Mouse (Mus musculus) G1E-ER4 (cell line): ENCODE results near the gene Dscam. TPM values are rescaled to one million over a fixed set of nuclear protein-coding genes. Genes with fewer than 3 reads are reported as not detected.

ENCODE experiments used
- GATA1 ChIP-seq: IDR thresholded peaks from one replicate; pipeline ENCODE4 v1.8.0; 2012; ENCODE audit warnings: low read length, inconsistent platforms
- polyA plus RNA-seq: library from polyadenylated mRNA; stranded (reverse); fragments of >175 nt; gene quantifications from 2 replicates; pipeline ENCODE4 v1.2.3, GENCODE M21; 2012

Gene Dscam
- polyA plus RNA-seq, 1 experiment: not detected

DNA sequence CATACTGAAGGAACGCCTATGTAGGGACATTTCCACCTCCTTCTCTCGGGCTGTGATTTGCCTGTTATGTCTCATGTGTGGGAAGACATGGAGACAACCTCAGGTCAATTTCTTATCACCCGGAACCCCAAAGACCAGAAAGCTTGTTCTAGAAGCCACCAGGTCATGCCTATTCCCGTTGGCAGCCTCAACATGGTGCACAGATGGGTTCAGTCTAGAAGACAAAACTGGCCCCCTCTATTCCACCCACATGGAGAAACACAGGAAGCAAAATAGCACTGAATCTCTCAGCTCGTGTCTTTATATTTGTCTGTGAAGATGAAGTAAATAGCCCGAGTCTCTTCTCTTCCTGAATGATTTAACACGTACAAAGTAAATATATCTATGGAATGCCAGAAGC, 540.3 kb downstream of the Dscam start:
- no peak for TF ChIP-seq GATA1

DNA sequence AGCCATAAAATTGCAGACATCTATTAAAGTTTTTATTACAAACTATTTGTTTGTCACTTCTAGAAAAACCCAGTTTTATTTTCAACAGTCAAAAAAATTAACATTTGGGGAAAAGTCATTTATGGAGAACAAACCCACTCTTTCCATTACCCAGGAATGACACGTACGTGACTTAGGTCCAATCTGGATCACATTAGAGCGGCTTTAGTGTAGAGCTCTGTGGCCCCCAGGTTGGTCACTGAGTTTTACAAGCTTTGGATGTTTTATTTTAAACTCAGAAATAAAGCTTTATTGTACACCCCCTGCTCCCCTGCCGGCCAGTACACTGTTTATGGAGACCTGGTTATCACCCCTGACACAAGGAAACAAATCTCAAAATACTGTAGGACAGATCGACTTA, 540.9 kb downstream of the Dscam start:
- no peak for TF ChIP-seq GATA1

DNA sequence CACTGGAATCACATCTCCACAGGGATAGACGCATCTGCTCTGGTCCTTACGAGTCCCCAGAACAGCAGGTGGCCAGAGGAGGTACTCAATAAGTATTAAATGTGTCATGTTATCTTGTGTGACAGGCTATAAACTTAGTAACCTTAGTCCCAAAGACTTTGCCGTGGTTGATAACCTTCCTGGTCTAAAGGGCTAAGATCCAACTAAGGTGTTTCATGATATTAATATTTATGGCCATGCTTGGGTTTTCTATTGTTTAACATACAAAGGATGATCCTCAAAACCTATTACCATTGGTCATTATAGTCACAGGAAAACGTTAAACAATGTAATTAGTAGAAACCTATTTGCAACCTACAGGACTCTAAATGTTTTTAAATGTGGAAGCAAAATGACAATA, 545.1 kb downstream of the Dscam start:
- TF ChIP-seq GATA1: no peak

DNA sequence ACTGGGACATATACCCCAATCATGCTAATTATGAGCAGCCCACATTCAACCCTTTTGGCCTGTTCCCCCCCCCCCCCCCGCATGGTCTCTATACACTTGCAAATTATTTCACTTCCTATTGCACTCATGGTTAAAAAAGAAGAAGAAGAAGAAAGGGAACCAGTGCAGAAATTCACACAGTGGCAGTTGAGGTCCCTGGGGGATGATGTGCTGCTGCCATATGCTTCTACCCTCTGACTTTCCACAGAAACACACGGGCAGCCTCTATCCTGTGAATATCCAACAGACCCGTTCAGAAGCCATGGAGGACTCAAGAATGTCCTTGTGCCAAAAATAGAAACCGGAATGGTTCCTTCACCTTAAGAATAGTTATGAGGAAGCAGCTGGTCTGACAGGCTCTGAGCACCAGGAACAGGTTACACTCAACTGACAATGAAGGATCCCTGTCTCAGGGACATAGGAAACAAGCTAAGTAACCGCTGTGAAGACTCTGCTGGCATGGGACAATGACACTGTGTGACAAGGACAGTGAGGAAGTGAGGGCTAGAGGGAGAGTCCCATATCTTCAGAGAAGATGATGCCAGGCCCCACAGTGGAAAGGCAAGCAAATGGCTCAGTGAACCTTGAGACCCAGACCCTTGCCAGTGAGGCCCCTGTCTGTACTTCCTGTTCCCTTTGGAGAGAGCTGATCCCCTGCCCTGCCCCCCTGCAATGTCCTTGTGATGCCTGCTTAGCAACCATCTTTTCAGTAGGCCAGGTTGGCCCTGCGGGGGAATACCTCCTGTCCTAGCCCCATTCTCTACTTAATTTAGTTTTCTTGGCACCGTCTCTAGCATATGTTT, 545.8 kb downstream of the Dscam start:
- no peak for TF ChIP-seq GATA1

DNA sequence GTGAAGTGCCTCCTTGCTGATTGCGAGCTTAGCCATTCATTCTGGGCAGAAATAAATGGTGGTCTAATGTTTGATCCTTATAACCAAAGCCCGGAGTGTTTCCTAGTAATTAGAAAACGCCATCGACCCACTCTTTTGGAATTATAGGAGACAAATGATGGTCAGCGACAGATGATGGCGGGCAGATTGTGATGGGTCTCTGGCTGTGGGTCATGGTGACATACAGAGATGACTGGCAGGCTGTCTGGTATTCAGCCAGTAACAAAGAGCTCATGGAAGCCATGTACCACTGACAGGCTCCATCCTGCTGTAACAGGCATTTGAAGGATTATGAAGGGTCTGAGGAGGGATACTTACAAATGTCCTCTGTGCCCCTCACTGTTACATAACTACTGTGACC, 549.7 kb downstream of the Dscam start:
- TF ChIP-seq GATA1: no peak

DNA sequence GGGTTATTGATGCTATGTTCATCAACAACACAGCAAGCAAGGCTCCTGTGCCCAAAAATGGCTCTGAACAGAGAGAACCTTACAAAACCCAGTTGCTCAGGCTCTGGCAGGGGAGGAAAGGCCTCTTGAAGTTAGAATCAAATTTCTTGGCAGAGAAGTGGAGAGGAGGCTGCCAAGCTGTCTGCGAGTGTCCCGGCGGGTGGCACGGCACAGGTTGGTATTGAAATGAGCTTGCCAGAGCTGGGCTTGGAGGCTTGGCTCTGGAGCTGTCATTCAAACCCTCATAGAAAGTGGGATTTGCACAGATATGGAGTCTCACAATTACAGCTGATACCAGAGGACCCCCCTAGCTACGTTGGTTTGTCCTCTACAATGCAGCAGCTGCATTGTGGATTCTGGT, 550.1 kb downstream of the Dscam start:
- no peak for TF ChIP-seq GATA1

DNA sequence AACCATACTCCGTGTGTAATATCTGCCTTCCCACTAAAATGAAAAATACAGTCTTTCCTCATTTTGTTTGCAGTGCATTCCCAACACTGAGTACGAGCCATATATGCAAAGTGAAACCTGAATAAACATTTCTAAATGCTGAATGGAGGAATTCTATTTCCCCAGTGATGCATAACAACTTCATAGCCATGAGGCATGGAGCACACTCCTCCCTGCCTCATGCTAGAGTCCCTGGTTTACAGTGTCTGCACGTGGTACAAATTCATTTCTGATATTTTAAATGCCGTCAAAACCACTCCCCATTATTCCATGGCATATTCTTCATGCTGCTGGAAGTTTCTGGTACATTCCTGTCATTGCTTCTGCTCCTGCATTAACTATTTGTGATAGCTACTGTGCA, 552.8 kb downstream of the Dscam start:
- TF ChIP-seq GATA1: no peak

DNA sequence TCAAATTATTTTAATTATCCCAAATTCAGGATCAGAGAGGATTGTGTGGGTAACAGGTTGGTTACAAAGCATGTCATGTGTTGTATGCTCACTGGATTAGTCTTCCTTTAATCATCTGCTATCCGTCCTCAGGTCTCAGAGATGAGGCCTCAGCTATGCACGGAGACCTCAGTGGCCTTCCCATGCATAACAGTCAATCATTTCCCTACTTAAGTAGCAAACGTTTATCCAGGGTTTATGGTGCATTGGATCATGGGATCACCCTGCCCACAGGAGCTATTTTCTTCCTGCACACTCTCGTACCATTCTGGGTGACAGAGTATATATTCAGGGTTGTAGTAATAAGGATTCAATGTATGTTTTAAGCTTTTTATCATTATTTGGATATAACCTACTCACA, 557.3 kb downstream of the Dscam start:
- TF ChIP-seq GATA1: no peak

DNA sequence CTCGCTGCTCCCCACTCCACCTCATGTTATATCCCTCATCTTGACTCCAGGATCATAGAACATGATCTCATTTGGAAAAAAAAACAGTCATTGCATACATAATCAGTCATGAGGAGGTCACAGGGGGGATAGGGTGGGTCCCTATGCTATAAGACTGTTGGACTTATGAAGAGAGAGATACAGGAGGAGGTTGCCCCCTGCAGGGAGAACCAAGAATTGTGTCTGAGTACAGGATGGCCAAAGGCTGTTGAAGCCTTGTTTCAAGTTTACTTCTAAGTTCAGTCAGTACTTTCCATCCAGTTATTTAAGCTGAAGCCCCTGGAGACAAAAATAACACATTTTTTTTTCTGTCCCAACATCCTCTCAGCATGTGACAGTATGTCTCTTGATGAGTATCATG, 559.7 kb downstream of the Dscam start:
- no peak for TF ChIP-seq GATA1

DNA sequence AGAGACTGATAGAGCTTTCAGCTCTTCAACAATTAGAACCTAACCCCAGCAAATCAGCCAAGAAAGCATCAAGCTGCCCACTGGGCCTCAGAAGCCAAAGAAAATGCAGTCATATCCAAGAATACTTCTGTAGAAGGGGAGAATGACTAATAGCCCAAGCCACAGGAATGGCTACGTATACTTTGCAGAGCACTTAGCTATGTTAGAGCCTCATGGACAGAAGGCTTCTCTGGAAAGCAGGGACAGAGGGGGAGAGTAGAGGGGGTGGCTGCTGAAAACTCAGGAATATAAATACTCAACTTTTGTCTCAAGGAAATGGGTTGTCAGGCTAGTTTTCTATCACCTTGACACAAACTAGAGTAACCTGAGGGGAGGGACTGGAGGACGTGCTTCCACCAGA, 568.3 kb downstream of the Dscam start:
- no peak for TF ChIP-seq GATA1

DNA sequence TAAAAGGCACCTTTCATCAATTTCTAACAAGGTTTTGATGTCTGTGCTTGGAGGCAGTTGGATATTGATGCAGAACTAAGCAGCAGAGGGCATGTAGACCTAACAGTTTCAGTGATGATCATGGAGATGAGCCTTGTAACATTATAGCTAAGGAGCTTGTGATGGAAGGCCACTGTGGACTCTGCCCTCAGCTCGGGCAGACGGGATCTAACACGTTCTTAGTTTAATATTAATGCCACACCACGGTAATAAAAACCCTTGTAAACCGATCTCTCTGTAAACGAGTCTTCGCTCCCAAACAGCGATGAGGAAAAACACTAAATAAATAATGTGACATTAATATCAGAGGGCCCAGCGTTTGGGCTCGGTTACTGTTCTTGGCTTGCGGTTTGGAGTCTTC, 569.8 kb downstream of the Dscam start:
- no peak for TF ChIP-seq GATA1

DNA sequence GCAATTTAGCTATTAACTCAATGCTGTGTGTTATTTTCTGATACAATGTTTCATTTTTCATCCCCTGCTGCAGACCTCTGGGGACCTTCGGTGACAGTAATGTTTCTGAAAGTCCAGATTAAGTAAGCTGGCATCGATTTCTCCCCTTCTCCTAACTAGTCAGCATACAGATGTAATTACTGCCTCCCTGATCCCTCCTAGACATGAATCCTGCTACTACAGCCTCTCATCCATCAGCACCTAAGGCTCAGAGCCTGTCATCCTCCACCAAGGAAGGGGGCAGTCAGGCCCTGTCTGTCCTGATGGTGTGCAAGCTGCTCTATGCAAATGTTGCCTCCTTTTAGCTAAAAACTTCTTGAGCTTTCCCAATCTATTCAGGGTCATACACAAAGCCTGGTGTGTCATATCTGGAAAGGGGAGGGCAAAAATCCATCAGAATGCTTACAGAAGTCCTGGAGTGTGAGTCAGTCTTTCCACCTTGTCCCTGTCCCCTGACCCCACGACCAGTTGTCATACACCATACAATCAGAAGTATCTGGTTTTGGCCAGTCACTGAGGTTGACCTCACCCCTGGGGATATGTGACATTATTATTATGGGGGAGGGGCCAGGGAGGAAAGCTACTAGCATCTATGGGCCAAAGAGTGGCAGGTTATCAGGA, 571.0 kb downstream of the Dscam start:
- TF ChIP-seq GATA1: no peak

DNA sequence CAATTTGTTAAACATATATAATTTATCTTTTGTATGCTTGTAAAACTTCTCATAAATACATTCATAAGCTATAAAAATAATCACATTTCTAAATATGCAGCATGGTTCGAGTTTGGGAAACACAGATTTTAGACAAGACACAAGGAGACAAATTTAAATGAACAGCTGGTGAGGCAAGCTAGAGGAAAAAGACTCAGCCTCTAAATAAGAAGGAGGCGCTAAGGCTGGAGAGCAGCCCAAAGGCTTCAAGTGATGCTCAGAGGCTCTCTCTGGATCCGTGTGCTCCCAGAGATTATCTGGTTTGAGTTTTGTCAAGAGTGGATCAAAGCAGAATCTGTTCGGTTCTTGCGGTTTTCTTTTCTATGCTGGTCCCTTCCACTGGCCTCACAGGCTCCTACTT, 594.7 kb downstream of the Dscam start:
- no peak for TF ChIP-seq GATA1

DNA sequence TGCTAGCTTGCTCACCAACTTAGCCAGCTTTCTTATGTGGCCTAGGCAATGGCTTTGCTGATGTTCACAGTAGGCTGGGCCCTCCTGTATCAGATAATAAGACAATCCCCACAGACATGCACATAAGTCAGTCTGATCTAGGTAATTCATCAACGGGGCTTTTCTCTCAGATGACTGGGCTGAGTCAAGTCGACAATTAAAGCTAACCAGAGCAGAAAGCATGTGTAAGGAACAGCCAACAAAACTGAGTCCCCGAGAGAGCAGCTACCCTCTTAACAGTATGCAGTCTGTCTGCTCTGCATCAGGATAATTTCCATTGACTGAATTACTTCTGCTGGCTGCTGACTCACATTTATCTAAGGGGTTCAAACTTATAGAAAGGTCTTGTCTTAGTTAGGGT, 603.1 kb downstream of the Dscam start:
- TF ChIP-seq GATA1: no peak

DNA sequence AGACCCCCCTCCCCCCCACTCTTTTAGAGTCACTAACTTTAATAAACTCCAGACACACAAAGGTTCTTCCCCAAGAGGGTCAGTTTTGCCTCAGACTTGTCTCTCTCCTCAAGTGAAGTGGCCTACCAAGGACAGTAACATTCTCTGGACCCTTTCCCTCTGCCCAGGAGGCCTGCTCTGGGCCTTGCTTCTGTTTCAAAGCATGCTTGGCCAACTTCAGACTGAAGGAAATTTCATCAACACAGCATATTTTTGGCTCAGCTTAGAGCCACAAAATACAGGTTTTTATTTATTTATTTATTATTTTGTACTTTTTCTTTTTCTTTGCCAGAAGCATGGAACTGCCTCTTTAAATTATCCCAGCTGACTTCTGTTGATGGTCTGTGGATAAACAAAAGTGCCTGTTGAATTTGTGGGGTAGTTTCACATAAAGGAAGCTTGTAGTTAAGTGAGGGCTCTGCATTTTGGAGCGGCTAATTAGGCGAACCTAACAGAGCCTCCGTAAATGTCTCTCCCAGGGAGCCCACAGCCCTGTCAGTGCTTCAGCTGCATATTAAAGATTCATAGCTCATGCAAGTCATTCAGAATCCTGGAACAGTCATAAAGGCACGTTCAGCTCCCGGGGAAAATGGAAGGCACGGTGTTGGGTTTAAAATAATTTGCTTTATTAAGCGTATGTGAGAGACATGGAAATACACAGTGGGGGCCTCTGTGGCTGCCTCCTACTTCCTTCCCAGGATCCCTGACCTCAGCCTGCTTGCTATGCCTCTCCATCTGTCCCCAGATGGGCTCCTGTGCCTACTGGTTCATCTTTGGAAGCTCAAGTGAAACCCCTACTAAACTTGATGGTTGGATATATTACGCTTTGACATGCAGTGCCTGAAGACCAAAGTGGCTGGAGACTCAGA, 606.9 kb downstream of the Dscam start:
- TF ChIP-seq GATA1: no peak

DNA sequence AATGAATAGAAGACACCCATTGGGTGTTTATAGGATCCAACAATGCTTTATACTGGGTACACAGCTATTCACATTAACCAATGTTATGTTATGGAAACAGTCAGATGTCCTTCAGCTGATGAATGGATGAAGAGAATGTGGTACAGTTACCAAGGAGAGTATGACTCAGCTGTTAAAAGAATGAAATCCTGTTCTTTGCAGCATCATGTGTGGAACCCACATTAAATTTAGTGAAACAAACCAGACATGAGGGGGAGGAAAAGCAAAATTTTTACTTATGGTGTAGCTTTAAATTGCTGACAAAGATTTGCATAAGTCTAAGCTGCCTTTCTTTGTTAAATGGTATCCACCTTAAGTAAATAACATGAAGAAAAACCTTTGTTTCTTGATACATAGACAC, 610.8 kb downstream of the Dscam start:
- no peak for TF ChIP-seq GATA1
